Mouse (Mus musculus) liver, postnatal 0 days (tissue): ENCODE measurements at regions not wholly inside any gene's neighbourhood (a gene's known extent, or its start where the extent isn't known, plus 50 kb on each side); places are given as distances from the start of the nearest gene placed in this dataset.

Source experiments
- CTCF ChIP-seq: sonication (generic); IDR thresholded peaks from 2 replicates; pipeline ENCODE4 v1.5.1; 2016; ENCODE audit warnings: antibody characterized with exemption, low read depth
- EP300 ChIP-seq: IDR thresholded peaks from 2 replicates; pipeline ENCODE4 v1.6.1; 2016; ENCODE audit warnings: antibody characterized with exemption, low read depth, mild to moderate bottlenecking

GRCm38 (mm10) chr9:35350046-35350552 lies 70.8 kb upstream of the Cdon start:
- TF ChIP-seq CTCF (no peak), EP300 (no peak)
